Mouse (Mus musculus): ENCODE data around the gene Aspdh.

Gene Aspdh

DNA sequence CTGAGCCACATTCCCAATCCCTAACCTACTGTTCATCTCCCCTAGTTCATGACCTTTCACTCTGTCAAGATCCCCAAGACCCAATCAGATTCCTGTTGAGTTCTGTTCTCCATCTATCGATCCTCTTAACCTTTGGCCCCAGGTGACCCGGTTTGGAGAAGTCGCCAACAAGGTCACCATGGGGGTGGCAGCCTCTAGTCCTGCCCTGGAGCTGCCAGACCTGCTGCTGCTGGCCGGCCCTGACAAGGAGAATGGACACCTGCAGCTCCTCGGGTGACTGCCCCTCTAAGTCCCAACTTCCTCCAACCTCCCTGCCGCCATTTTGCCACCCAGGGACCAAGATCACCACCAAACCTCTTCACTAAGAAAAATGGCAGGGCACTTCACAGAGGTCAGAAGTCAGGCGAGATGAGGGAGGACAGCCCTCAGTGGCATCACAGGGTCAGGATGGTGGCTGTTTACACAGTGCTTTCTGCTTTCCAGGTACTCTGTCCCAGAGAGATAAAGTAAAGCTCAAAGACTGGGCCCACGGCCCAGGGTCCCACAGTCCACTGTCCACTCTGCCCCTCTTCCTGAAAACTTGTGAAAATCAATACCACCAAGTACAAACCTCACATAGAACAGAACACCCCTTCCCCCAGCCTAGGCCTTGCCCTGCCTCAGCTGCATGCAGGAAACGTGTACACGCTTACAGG, 32.3 kb downstream of the Aspdh start:
- DNase-seq (ENCODE audit: extremely low read depth, low read depth, low spot score) = no peak

DNA sequence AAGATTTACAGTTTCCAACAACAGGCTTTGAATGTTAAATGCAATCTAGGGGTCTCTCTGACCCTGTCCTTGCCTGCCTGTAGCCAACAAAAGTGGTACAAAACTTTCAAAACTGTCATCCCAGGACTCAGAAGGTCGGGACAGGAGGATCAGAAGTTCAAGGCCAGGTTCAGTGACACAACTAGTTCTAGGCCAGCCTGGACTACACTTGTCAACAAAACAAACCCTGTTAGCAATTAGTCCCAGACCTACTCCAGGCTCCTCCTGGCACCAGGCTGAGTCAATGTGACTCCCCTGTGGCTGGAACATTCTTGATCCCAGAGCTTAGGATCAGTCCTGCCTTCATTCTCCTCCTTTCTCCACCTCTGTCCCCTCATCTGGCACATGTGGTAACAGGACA, 33.7 kb downstream of the Aspdh start:
- no peak for DNase-seq (ENCODE audit: extremely low read depth, low read depth, low spot score)

DNA sequence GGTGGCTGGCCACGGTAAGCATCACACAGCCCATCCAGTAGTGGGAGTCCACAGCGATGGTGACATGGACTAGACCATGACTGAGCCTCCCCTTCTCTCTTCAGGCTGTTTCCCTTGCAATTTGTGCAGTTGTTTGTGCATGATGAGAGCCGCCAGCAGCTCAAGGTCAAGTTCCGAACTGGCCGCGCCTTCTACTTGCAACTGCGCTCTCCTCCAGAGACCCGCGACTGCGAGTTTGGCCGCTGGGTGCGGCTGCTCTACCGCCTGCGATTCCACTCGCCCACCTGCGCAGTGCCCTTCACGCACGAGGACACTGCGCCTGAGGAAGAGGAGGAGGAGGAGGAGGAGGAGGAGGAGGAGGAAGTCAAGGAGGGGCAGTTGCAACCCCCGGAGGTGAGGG, 34.9 kb downstream of the Aspdh start:
- DNase-seq (ENCODE audit: extremely low read depth, low read depth, low spot score) = no peak

DNA sequence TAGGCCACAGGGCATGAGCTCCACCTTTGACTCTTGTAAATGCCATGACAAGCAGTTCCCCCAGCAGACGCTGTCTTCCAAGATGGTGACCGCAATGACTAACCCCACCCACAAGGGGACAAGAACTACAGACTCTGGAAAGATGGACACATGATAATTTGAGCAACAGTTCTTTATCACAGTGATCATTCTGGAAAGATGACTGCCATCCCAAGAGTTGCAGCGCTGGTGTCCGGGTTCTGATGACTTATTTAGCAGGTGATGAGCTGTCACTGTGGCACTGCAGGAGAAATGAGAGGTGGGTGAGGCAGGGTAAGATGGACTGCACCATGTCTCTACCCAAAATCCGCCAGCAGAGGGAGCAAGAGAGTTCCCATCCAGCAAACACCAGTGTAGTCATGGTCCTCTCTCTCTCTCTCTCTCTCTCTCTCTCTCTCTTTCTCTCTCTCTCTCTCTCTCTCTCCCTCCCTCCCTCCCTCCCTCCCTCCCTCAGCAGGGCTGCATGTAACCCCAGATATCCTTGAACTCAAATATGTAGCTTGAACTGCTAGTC, 36.4 kb downstream of the Aspdh start:
- DNase-seq (ENCODE audit: extremely low read depth, low read depth, low spot score) = no peak

DNA sequence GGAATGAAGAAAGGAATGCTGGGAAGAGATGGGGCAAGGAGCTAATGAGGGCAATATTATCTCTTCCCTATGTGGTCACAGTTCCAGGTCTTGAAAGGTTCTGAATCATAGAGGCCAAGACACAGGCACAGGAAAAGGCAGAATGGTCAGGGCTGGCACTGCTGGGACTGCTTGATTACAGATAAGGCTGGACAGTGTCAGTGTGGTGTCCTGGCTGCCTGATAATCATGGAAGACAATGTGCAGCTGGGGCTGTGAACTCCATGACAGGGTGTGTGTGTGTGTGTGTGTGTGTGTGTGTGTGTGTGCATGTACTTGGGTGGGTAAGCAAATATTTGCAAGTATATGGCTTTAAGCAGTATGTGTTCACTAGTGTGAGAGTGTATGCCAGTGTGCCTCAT, 42.3 kb downstream of the Aspdh start:
- DNase-seq (ENCODE audit: extremely low read depth, low read depth, low spot score) = no peak
